Mouse (Mus musculus): ENCODE measurements around the gene Zkscan7. TPM values are rescaled to one million over a fixed set of nuclear protein-coding genes. Genes with fewer than 3 reads are reported as not detected.

Gene Zkscan7
- polyA plus RNA-seq, 1 experiment from 2014 or later: 2.5 TPM

DNA sequence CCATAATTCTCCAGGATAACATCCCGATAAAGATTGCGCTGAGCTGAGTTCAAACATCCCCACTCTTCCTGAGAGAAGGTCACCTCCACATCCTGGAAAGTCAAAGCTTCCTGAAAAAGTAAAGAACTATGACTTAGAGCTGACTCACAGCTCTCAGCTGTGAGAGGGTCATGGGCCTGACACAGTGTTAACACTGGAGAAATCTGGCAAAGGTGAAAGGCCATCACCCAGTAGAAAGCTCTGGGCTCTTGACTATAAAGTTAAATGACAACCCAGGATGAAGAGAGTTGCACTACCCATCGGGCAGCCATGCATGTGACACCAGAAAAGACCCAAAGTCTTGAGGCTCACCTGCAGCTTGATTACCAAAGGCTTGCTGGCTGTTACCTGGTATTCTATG is 28.8 kb upstream of the Zkscan7 start:
- 95% methylated on average over 3 of the region's 3 CpGs for WGBS
- peaks cover 93% of the 10 kb centered on the region for H3K36me3 ChIP-seq
- ATAC-seq (ENCODE audit: insufficient number of reproducible peaks, low FRiP score): no peak

DNA sequence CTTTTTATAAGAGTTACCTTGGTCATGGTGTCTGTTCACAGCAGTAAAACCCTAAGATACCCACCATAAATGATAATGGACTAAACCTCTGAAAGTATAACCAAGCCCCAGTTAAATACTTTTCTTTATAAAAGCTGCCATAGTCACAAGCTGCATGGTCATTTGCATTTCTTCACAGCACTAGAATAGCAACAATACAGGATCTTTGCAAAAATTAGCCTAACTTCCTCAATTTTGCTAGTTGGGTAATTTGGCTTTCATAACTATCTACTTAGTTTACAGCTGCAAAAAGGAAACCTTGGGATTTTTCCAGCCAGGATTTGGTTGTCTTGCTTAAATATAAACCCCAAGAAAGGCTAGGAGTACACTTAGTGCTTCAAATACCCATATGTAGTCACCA is 24.7 kb upstream of the Zkscan7 start:
- Histone ChIP-seq H3K4me3 (no peak overlapping the region), H3K36me3 (peaks cover 67% of the 10 kb centered on the region), H3K4me1 (replicated peaks) (peaks cover 16% of the 10 kb centered on the region), H3K9ac (no peak overlapping the region), H3K9me3 (replicated peaks) (peaks cover 39% of the 10 kb centered on the region), H3K4me2 (no peak overlapping the region), H3K27ac (ENCODE audit: poor library complexity, severe bottlenecking) (no peak overlapping the region), H3K27me3 (replicated peaks) (no peaks in the 10 kb centered on the region)
- no peak for ATAC-seq (ENCODE audit: insufficient number of reproducible peaks, low FRiP score)

More for the DNA sequence above, 28.8 kb upstream of the Zkscan7 start:
- no peak overlapping the region for H3K27ac ChIP-seq (ENCODE audit: poor library complexity, severe bottlenecking)
- no peak overlapping the region for H3K4me2 ChIP-seq
- H3K4me1 ChIP-seq (replicated peaks): no peaks in the 10 kb centered on the region
- peaks cover 38% of the 10 kb centered on the region for H3K9me3 ChIP-seq (replicated peaks)
- H3K27me3 ChIP-seq (replicated peaks): no peaks in the 10 kb centered on the region
- H3K9ac ChIP-seq: no peak overlapping the region
- no peak overlapping the region for H3K4me3 ChIP-seq

DNA sequence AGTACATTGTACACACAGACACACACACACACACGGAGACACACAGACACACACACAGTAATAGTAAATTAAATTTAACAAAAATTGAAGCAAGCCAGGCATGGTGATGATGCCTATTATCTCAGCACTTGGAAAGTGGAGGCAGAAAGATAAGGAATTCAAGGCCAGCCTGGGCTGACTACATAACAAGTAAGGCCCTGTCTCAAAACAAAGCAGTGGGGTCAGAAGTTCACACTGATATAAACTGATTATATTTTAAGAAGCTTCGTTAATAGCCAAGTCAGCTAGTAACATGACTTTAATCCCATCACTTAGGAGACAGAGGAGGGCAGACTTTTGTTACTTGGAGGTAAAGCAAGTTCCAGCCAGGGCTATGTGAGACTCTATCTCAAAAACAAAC is 21.8 kb upstream of the Zkscan7 start:
- Histone ChIP-seq H3K4me1 (replicated peaks) (peaks cover 16% of the 10 kb centered on the region), H3K9ac (no peak overlapping the region), H3K27ac (ENCODE audit: poor library complexity, severe bottlenecking) (peak overlapping the region; percentile 40; the same call in 1 of the 2 replicates), H3K4me3 (no peak overlapping the region), H3K9me3 (replicated peaks) (peaks cover 39% of the 10 kb centered on the region), H3K27me3 (replicated peaks) (peaks cover 3% of the 10 kb centered on the region; the same call in 1 of the 2 replicates), H3K4me2 (peak overlapping the region; percentile 48), H3K36me3 (peaks cover 41% of the 10 kb centered on the region)
- ATAC-seq (ENCODE audit: insufficient number of reproducible peaks, low FRiP score): 0 out of 2 replicates have a peak, but pooled peaks have one; percentile 17
- 32% methylated on average over 2 of the region's 2 CpGs for WGBS

DNA sequence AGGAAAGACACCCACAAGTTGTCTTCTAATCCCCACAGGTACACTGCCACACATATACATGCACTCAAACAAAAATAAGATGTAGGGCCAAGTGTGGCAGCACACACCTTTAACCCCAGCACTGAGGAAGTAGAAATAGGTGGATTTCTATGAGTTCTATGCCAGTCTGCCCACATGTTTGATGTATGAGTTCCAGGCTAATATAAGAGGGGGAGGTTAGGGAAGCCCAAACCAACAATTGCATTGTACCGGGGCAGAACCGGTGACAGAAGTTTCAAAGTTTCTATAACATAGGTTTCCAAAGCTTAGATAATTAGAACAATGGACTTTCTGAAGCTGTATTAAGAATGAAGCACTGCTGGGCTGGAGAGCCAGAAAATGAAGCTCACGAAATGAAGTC is 20.6 kb upstream of the Zkscan7 start:
- peak overlapping the region; percentile 91 for H3K4me2 ChIP-seq
- no peak for ATAC-seq (ENCODE audit: insufficient number of reproducible peaks, low FRiP score)
- 57% methylated on average over 3 of the region's 3 CpGs for WGBS
- H3K4me1 ChIP-seq (replicated peaks): peaks cover 16% of the 10 kb centered on the region
- H3K27ac ChIP-seq (ENCODE audit: poor library complexity, severe bottlenecking): no peak overlapping the region
- peaks cover 29% of the 10 kb centered on the region for H3K9me3 ChIP-seq (replicated peaks)
- peaks cover 3% of the 10 kb centered on the region; the same call in 1 of the 2 replicates for H3K27me3 ChIP-seq (replicated peaks)
- peaks cover 30% of the 10 kb centered on the region for H3K36me3 ChIP-seq
- peak overlapping the region; percentile 95 for H3K9ac ChIP-seq
- H3K4me3 ChIP-seq: peak overlapping the region; percentile 96

DNA sequence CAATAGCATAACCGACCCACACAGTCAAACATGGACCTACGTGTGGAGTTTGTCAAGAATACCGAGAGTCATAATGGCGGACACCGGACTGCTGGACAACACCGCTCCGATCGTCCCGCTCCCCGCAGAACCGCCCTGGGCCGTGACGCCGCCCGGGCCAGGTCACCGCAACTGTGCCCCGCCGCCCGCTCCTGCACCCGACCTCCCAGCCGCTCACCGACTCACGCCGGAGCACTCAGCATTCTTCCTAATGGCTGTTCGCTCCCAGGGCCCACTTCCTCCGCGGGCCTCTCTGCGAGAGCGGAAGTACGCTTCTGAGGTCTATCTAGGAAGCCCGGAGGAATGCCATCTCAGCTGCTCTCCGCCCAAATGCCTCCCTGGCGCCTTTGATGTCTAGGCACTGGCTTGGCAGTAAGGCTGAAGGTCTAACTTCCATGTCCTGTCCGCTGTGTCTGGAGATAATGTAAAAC is 19.8 kb upstream of the Zkscan7 start, which contains the start of gene Zfp445:
Gene Zfp445, minus strand, starts transcription at position 310 of the 470 bp plus-strand sequence.
- Histone ChIP-seq H3K9ac (peak within 1 kb of the TSS; percentile 95), H3K4me1 (replicated peaks) (peaks cover 16% of the 10 kb centered on the region), H3K27me3 (replicated peaks) (peaks cover 3% of the 10 kb centered on the region; the same call in 1 of the 2 replicates), H3K9me3 (replicated peaks) (peaks cover 22% of the 10 kb centered on the region), H3K4me2 (peak within 1 kb of the TSS; percentile 91), H3K36me3 (peaks cover 21% of the 10 kb centered on the region), H3K27ac (ENCODE audit: poor library complexity, severe bottlenecking) (peak within 1 kb of the TSS; percentile 83), H3K4me3 (peak within 1 kb of the TSS; percentile 96)
- under 1% methylated on average over 34 of the region's 34 CpGs for WGBS
- peak; percentile 89 for ATAC-seq (ENCODE audit: insufficient number of reproducible peaks, low FRiP score)

DNA sequence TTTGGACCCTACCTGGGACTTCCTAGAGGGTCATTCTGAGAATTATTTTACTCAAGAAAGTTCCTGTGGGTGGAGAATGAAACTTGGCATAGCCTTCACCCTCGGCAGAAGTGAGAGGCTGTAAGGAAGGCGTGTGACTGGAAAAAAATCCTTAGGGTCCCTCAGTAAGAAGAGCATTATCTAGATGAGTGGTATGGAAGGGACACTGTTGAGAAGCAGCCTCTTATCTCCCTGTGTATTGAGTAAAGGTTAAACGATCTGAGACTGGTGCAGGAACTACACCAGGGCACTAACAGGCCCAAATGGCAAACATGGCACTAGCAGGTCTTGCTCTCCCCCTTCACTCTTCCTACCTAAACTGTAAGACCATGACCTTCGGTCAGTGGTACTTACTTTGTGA is 19.3 kb upstream of the Zkscan7 start:
- peak overlapping the region; percentile 96 for H3K4me3 ChIP-seq
- peak overlapping the region; percentile 95; the same call in 1 of the 2 replicates for H3K9ac ChIP-seq
- no peak for ATAC-seq (ENCODE audit: insufficient number of reproducible peaks, low FRiP score)
- H3K4me1 ChIP-seq (replicated peaks): peaks cover 16% of the 10 kb centered on the region
- peaks cover 22% of the 10 kb centered on the region for H3K9me3 ChIP-seq (replicated peaks)
- H3K4me2 ChIP-seq: peak overlapping the region; percentile 91
- no peak overlapping the region for H3K27ac ChIP-seq (ENCODE audit: poor library complexity, severe bottlenecking)
- H3K36me3 ChIP-seq: peaks cover 17% of the 10 kb centered on the region
- peaks cover 3% of the 10 kb centered on the region; the same call in 1 of the 2 replicates for H3K27me3 ChIP-seq (replicated peaks)
- WGBS: 80% methylated on average over 4 of the region's 4 CpGs

DNA sequence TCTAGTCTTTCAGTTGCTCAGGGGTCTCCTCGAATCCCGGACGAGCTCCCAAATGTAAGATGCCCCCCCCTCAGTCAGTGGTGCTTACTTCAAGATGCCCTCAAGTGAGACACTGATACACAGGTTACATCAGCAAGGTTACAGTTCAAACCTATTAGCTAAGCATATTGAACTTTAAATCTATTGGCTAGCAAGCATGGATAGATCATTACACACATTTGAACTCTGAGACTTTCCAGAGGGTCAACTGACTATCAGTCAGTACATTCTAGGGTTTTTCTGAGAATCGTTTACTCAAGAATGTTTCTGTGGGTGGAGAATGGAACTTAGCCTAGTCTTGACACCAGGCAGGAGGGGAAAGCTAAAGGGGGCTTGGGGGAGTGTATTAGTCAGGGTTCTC is 12.9 kb upstream of the Zkscan7 start:
- no peak for ATAC-seq (ENCODE audit: insufficient number of reproducible peaks, low FRiP score)
- 79% methylated on average over 4 of the region's 4 CpGs for WGBS
- H3K27ac ChIP-seq (ENCODE audit: poor library complexity, severe bottlenecking): no peak overlapping the region

DNA sequence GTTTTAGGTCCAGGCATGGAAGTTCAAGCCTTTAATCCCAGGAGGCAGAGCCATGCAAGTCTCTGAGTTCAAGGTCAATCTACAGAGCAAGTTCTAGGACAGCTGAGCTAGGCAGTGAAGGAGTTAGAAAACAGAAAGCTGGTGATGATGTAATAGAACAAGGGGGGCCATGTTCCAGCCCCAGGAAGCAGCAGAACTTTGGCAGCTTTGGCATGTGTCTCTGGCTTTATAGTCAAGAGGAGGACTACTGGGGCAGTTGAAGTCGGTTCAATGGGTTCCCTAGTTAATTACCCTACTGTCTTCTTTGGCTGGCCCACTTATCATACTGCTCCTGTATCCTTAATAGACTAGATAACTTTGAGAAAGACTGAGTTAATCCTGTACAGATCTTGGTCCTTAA is 10.8 kb upstream of the Zkscan7 start:
- no peak overlapping the region for H3K27ac ChIP-seq (ENCODE audit: poor library complexity, severe bottlenecking)
- no peak overlapping the region for H3K4me3 ChIP-seq
- ATAC-seq (ENCODE audit: insufficient number of reproducible peaks, low FRiP score): no peak
- peaks cover 7% of the 10 kb centered on the region; the same call in 1 of the 2 replicates for H3K9me3 ChIP-seq (replicated peaks)
- H3K4me1 ChIP-seq (replicated peaks): no peaks in the 10 kb centered on the region
- no peak overlapping the region for H3K4me2 ChIP-seq
- no peaks in the 10 kb centered on the region for H3K27me3 ChIP-seq (replicated peaks)
- 64% methylated on average over 1 of the region's 1 CpGs for WGBS
- H3K9ac ChIP-seq: no peak overlapping the region
- no peaks in the 10 kb centered on the region for H3K36me3 ChIP-seq

More for the DNA sequence above, 12.9 kb upstream of the Zkscan7 start:
- Histone ChIP-seq H3K9ac (no peak overlapping the region), H3K9me3 (replicated peaks) (peaks cover 7% of the 10 kb centered on the region; the same call in 1 of the 2 replicates), H3K27me3 (replicated peaks) (peaks cover 3% of the 10 kb centered on the region; the same call in 1 of the 2 replicates), H3K4me2 (no peak overlapping the region), H3K4me1 (replicated peaks) (no peaks in the 10 kb centered on the region), H3K4me3 (no peak overlapping the region), H3K36me3 (no peaks in the 10 kb centered on the region)

DNA sequence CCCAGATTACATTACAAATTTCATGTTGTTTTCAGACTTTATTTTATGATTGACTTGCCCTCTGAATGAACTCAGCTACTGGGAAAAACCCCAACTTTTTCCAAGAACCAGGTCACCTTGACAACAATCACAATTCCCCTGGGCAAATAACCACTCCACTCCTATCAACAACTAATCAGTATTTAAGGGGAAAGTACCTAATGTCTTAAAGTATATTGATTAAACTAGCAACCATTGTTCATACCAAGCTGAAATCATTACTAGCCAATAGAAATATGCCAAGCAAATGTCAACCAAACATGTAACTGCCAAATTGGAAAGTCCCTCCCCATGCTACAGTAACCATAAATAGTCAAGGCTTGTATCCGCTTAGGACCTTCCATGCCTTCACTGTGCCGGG is 10.3 kb upstream of the Zkscan7 start:
- ATAC-seq (ENCODE audit: insufficient number of reproducible peaks, low FRiP score): no peak
- 83% methylated on average over 2 of the region's 2 CpGs for WGBS

DNA sequence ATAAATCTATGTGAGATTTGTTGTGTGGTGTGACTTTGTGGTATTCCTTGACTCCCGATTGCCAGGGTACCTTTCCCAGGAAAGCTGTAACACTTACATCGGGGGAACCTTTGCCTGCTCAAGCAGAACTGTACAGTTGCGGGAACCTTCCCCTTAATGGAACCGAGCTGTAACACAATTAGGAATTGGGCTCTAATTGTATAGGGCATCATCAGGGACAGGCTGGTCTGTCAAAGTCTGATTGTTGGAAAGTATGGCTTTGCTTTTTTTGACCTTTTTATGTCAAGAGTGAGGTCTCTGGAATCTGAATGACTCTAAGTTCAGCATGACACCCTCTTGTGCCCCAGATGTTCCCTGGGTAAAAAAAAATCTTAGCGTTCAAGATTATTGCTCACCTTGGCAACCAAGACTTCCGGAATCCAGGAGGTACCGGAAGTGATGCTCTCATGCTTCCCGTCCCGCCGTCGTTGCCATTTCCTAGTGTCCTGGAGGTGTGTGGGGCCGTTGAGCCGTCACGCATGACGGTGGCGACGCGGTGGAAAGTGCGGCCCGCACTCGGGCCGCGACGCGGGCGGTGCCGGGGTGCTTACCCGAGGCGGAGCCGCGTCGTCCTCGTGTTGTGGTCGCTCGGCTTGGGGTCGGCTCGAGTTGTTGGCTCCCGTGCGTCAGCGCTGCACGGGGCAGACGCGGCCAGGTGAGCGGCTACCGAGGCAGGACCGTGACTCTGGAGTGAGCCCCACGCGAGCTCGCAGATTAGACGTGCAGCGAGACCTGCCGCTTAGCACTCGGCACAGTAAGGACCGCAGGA is 1.1 kb downstream of the Zkscan7 start:
- Histone ChIP-seq H3K4me2 (peak overlapping the region; percentile 79), H3K36me3 (0 out of 2 replicates have a peak, but pooled peaks cover 17% of the 10 kb centered on the region), H3K9ac (peak overlapping the region; percentile 83), H3K4me3 (peak overlapping the region; percentile 78), H3K27ac (ENCODE audit: poor library complexity, severe bottlenecking) (no peak overlapping the region), H3K27me3 (replicated peaks) (0 out of 2 replicates have a peak, but pooled peaks cover 3% of the 10 kb centered on the region), H3K9me3 (replicated peaks) (no peaks in the 10 kb centered on the region), H3K4me1 (replicated peaks) (0 out of 2 replicates have a peak, but pooled peaks cover 5% of the 10 kb centered on the region)
- 6% methylated on average over 54 of the region's 54 CpGs for WGBS
- ATAC-seq (ENCODE audit: insufficient number of reproducible peaks, low FRiP score): peak; percentile 67

More for the DNA sequence above, 10.3 kb upstream of the Zkscan7 start:
- Histone ChIP-seq H3K36me3 (no peaks in the 10 kb centered on the region), H3K27me3 (replicated peaks) (no peaks in the 10 kb centered on the region), H3K9me3 (replicated peaks) (peaks cover 7% of the 10 kb centered on the region; the same call in 1 of the 2 replicates), H3K27ac (ENCODE audit: poor library complexity, severe bottlenecking) (no peak overlapping the region), H3K9ac (no peak overlapping the region), H3K4me2 (no peak overlapping the region), H3K4me3 (no peak overlapping the region), H3K4me1 (replicated peaks) (no peaks in the 10 kb centered on the region)

DNA sequence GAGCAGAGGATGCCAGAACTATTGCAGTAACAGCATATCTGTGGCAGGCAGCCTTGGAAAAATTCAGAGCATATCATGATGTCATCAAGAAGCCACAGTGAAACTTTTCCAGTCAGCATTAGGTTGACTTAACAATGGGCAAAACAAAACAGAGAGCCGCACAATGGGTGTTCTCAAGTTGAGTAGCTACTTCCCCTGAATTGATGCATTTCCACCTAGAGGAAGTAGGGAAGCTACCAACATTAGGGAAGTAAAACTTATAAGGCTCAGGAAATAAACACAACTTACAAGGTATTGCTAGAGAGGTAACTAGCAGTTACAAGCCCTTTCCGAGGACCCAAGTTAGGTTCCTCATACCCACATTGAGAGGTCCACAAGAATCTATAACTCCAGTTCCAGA is 15.6 kb downstream of the Zkscan7 start:
- ATAC-seq (ENCODE audit: insufficient number of reproducible peaks, low FRiP score): no peak

More for the DNA sequence above, 15.6 kb downstream of the Zkscan7 start:
- no peak overlapping the region for H3K9ac ChIP-seq
- H3K4me1 ChIP-seq (replicated peaks): no peaks in the 10 kb centered on the region
- H3K9me3 ChIP-seq (replicated peaks): peaks cover under 1% of the 10 kb centered on the region; the same call in 1 of the 2 replicates
- no peak overlapping the region for H3K27ac ChIP-seq (ENCODE audit: poor library complexity, severe bottlenecking)
- peaks cover under 1% of the 10 kb centered on the region; the same call in 1 of the 2 replicates for H3K36me3 ChIP-seq
- H3K27me3 ChIP-seq (replicated peaks): no peaks in the 10 kb centered on the region
- H3K4me2 ChIP-seq: no peak overlapping the region
- 76% methylated on average over 2 of the region's 2 CpGs for WGBS
- no peak overlapping the region for H3K4me3 ChIP-seq

Measured in heart, embryonic 12.5 days (tissue).